Mouse (Mus musculus) forebrain, postnatal 0 days (tissue): ENCODE measurements around the gene Ttll11. TPM values are rescaled to one million over a fixed set of nuclear protein-coding genes. Genes with fewer than 3 reads are reported as not detected.

Experiments
- ATAC-seq: fragments of 200-750 bp; cut with Nextera tagmentation; 2 replicates; pipeline ENCODE4 v1.8.0; 2017; ENCODE audit warnings: mild to moderate bottlenecking, moderate library complexity
- DNase-seq: peaks from one replicate; pipeline ENCODE4 v3.0.0-alpha.2; 2015
- H3K27ac ChIP-seq: fragments of 300-500 bp; sonication (generic); 2 replicates; pipeline ENCODE4 v1.5.1; 2014; ENCODE audit warnings: low read depth, mild to moderate bottlenecking, antibody characterized with exemption, low read length, moderate library complexity, mixed read lengths
- H3K27me3 ChIP-seq: fragments of 300-500 bp; sonication (generic); 2 replicates; pipeline ENCODE4 v1.6.1; 2014; ENCODE audit warnings: mild to moderate bottlenecking, low read length, mixed read lengths; ENCODE audit not compliant: insufficient read depth
- H3K36me3 ChIP-seq: fragments of 300-500 bp; sonication (generic); 2 replicates; pipeline ENCODE4 v1.6.1; 2014; ENCODE audit warnings: mild to moderate bottlenecking, moderate library complexity; ENCODE audit not compliant: insufficient read depth
- H3K4me1 ChIP-seq: fragments of 300-500 bp; sonication (generic); 2 replicates; pipeline ENCODE4 v1.6.1; 2014; ENCODE audit warnings: antibody characterized with exemption; ENCODE audit not compliant: insufficient read depth
- H3K4me2 ChIP-seq: fragments of 300-500 bp; sonication (generic); 2 replicates; pipeline ENCODE4 v1.6.1; 2014; ENCODE audit warnings: low read depth, mild to moderate bottlenecking, moderate library complexity
- H3K4me3 ChIP-seq: fragments of 300-500 bp; sonication (generic); 2 replicates; pipeline ENCODE4 v1.5.1; 2014; ENCODE audit warnings: low read depth, low read length, mixed read lengths
- H3K9ac ChIP-seq: fragments of 300-500 bp; sonication (generic); 2 replicates; pipeline ENCODE4 v1.6.1; 2014; ENCODE audit warnings: mild to moderate bottlenecking
- H3K9me3 ChIP-seq: fragments of 300-500 bp; sonication (generic); 2 replicates; pipeline ENCODE4 v1.6.1; 2016; ENCODE audit warnings: low read length
- CTCF ChIP-seq: sonication (generic); IDR thresholded peaks from 2 replicates; pipeline ENCODE4 v1.5.1; 2016; ENCODE audit warnings: antibody characterized with exemption, control low read depth, low read depth
- WGBS: fragments of 180-500 bp; shearing (Covaris S2); extraction: QIAGEN DNeasy Blood & Tissue Kit; methylation state at CpG from one replicate; pipeline ENCODE4 v1.1.7; 2014; 5-methylcytosine and 5-hydroxymethylcytosine counted together
- polyA plus RNA-seq: library from polyadenylated mRNA; unstranded; fragments of >200 nt; fragmentation: Nextera tagmentation; extraction: Ambion mirVana; gene quantifications from 2 replicates; pipeline ENCODE4 v1.2.1, GENCODE M21; 2015
- total RNA-seq: library from RNA; depleted of rRNA; stranded (reverse); fragments of >200 nt; gene quantifications from 2 replicates; pipeline ENCODE4 v1.2.3, GENCODE M21; 2014

Ttll11 gene
- total and polyA plus RNA-seq, 2 experiments from 2014 or later = 7.2 to 9.2 TPM

- WGBS = 73% methylated on average over 2 of the region's 2 CpGs
- no peaks in the 10 kb centered on the region for H3K9me3 ChIP-seq
- H3K9ac ChIP-seq = no peak overlapping the region
- H3K36me3 ChIP-seq = no peaks in the 10 kb centered on the region
- no peaks in the 10 kb centered on the region for H3K27me3 ChIP-seq
- H3K27ac ChIP-seq = no peak overlapping the region
- no peak for ATAC-seq
- H3K4me2 ChIP-seq = no peak overlapping the region
- H3K4me3 ChIP-seq = no peak overlapping the region
- TF ChIP-seq CTCF = no peak
- H3K4me1 ChIP-seq = no peaks in the 10 kb centered on the region
- no peak for DNase-seq
Measured at GRCm38 (mm10) chr2:35812561-35812933, 167.2 kb downstream of the Ttll11 start.

GRCm38 (mm10) chr2:35811801-35812560 lies 167.7 kb downstream of the Ttll11 start:
- peak; percentile 34; the same call in 1 of the 2 replicates for ATAC-seq
- no peaks in the 10 kb centered on the region for H3K36me3 ChIP-seq
- H3K4me1 ChIP-seq = no peaks in the 10 kb centered on the region
- no peaks in the 10 kb centered on the region for H3K27me3 ChIP-seq
- no peak overlapping the region for H3K4me3 ChIP-seq
- no peaks in the 10 kb centered on the region for H3K9me3 ChIP-seq
- no peak overlapping the region for H3K9ac ChIP-seq
- no peak for DNase-seq
- H3K27ac ChIP-seq = no peak overlapping the region
- 60% methylated on average over 14 of the region's 14 CpGs for WGBS
- H3K4me2 ChIP-seq = no peak overlapping the region
- no peak for TF ChIP-seq CTCF

- H3K4me2 ChIP-seq = no peak overlapping the region
- no peaks in the 10 kb centered on the region for H3K9me3 ChIP-seq
- no peak overlapping the region for H3K4me3 ChIP-seq
- no peak overlapping the region for H3K9ac ChIP-seq
- WGBS = 80% methylated on average over 3 of the region's 3 CpGs
- no peak for TF ChIP-seq CTCF
- no peak overlapping the region for H3K27ac ChIP-seq
- H3K36me3 ChIP-seq = no peaks in the 10 kb centered on the region
- DNase-seq = no peak
- no peaks in the 10 kb centered on the region for H3K4me1 ChIP-seq
- H3K27me3 ChIP-seq = no peaks in the 10 kb centered on the region
- ATAC-seq = no peak
Measured at GRCm38 (mm10) chr2:35810027-35810426, 169.7 kb downstream of the Ttll11 start.

DNA sequence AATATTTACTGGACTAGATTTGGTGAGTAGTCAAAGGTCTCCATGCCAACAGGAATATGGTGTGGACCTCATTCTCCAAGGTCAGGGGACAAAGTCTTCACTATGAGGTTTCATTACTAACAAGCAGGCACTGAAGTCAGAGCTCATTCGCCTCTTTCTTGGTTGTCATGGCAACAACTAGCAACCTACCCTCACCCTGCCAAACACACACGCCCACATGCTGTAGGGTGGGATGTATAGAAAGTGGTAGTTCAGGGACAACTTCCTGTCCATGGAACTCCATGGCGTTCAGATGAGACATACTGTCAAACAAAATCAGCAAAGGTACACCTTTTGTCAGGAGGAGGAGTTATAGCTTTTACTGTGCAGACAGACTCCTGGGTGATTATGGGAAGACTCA lies 170.6 kb downstream of the Ttll11 start:
- H3K9me3 ChIP-seq = no peaks in the 10 kb centered on the region
- ATAC-seq = peak; percentile 65
- no peak overlapping the region for H3K9ac ChIP-seq
- no peak overlapping the region for H3K4me2 ChIP-seq
- no peak overlapping the region for H3K4me3 ChIP-seq
- no peak overlapping the region for H3K27ac ChIP-seq
- H3K4me1 ChIP-seq = no peaks in the 10 kb centered on the region
- DNase-seq = peak; percentile 61
- no peaks in the 10 kb centered on the region for H3K27me3 ChIP-seq
- TF ChIP-seq CTCF = no peak
- WGBS = 16% methylated on average over 3 of the region's 3 CpGs
- no peaks in the 10 kb centered on the region for H3K36me3 ChIP-seq

DNA sequence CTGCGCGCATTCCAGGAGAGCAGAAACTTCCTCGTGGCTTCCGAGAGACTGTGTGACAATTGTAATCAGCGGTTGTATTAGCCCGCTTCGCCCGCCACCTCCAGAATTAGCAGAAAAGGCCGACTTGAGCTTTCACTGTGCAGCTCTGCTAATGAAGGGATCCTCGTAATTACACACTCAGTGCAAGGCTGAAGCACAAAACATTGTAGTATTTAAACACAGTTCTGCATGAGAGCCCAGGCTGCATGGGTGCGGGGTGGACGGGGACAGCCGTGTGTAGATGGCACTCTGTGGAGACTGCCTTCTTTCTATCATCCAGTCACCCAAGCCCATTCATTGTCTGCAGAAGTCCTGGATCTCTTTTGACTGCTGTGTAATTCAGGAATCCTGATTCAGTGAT lies 173.8 kb downstream of the Ttll11 start:
- Histone ChIP-seq H3K4me3 (no peak overlapping the region), H3K27me3 (no peaks in the 10 kb centered on the region), H3K27ac (no peak overlapping the region), H3K9me3 (no peaks in the 10 kb centered on the region), H3K36me3 (no peaks in the 10 kb centered on the region), H3K4me1 (no peaks in the 10 kb centered on the region), H3K4me2 (no peak overlapping the region), H3K9ac (no peak overlapping the region)
- no peak for TF ChIP-seq CTCF
- ATAC-seq (peak; percentile 21; the same call in 1 of the 2 replicates), DNase-seq (no peak)
- 28% methylated on average over 13 of the region's 13 CpGs for WGBS

GRCm38 (mm10) chr2:35803095-35803494 lies 176.6 kb downstream of the Ttll11 start:
- H3K27ac ChIP-seq = no peak overlapping the region
- H3K4me3 ChIP-seq = no peak overlapping the region
- no peak overlapping the region for H3K4me2 ChIP-seq
- ATAC-seq (no peak), DNase-seq (no peak)
- 75% methylated on average over 11 of the region's 11 CpGs for WGBS
- H3K36me3 ChIP-seq = no peaks in the 10 kb centered on the region
- H3K9me3 ChIP-seq = no peaks in the 10 kb centered on the region
- no peak overlapping the region for H3K9ac ChIP-seq
- no peak for TF ChIP-seq CTCF
- H3K27me3 ChIP-seq = no peaks in the 10 kb centered on the region
- no peaks in the 10 kb centered on the region for H3K4me1 ChIP-seq

- DNase-seq = no peak
- no peaks in the 10 kb centered on the region for H3K4me1 ChIP-seq
- no peak overlapping the region for H3K9ac ChIP-seq
- H3K27me3 ChIP-seq = no peaks in the 10 kb centered on the region
- ATAC-seq = no peak
- TF ChIP-seq CTCF = no peak
- no peaks in the 10 kb centered on the region for H3K9me3 ChIP-seq
- 75% methylated on average over 2 of the region's 2 CpGs for WGBS
- H3K27ac ChIP-seq = no peak overlapping the region
- no peak overlapping the region for H3K4me3 ChIP-seq
- H3K4me2 ChIP-seq = no peak overlapping the region
- no peaks in the 10 kb centered on the region for H3K36me3 ChIP-seq
Measured at GRCm38 (mm10) chr2:35801759-35802158, 178.0 kb downstream of the Ttll11 start.
